Mouse (Mus musculus) lung, embryonic 14.5 days (tissue): ENCODE measurements around the gene Kansl3. TPM values are rescaled to one million over a fixed set of nuclear protein-coding genes. Genes with fewer than 3 reads are reported as not detected.

Experiments used
- ATAC-seq: fragments of 200-750 bp; cut with Nextera tagmentation; 2 replicates; pipeline ENCODE4 v1.8.0; 2017; ENCODE audit warnings: mild to moderate bottlenecking, moderate TSS enrichment, moderate library complexity; ENCODE audit not compliant: insufficient read depth
- DNase-seq: peaks from one replicate; pipeline ENCODE4 v3.0.0-alpha.2; 2015
- H3K27ac ChIP-seq: fragments of 300-500 bp; sonication (generic); 2 replicates; pipeline ENCODE4 v1.5.1; 2014; ENCODE audit warnings: low read depth, mild to moderate bottlenecking, moderate library complexity
- H3K27me3 ChIP-seq: fragments of 300-500 bp; sonication (generic); 2 replicates; pipeline ENCODE4 v1.6.1; 2014; ENCODE audit warnings: low read length, control low read depth; ENCODE audit not compliant: insufficient read depth
- H3K36me3 ChIP-seq: fragments of 300-500 bp; sonication (generic); 2 replicates; pipeline ENCODE4 v1.6.1; 2014; ENCODE audit warnings: control low read depth; ENCODE audit not compliant: insufficient read depth
- H3K4me1 ChIP-seq: fragments of 300-500 bp; sonication (generic); 2 replicates; pipeline ENCODE4 v1.6.1; 2014; ENCODE audit warnings: antibody characterized with exemption, control low read depth; ENCODE audit not compliant: insufficient read depth
- H3K4me2 ChIP-seq: fragments of 300-500 bp; sonication (generic); 2 replicates; pipeline ENCODE4 v1.6.1; 2014; ENCODE audit warnings: mild to moderate bottlenecking
- H3K4me3 ChIP-seq: fragments of 300-500 bp; sonication (generic); 2 replicates; pipeline ENCODE4 v1.5.1; 2014; ENCODE audit warnings: low read depth, low read length
- H3K9ac ChIP-seq: fragments of 300-500 bp; sonication (generic); 2 replicates; pipeline ENCODE4 v1.6.1; 2014
- H3K9me3 ChIP-seq: fragments of 300-500 bp; sonication (generic); 2 replicates; pipeline ENCODE4 v1.6.1; 2016; ENCODE audit warnings: low read depth, low read length, control low read depth
- CTCF ChIP-seq: IDR thresholded peaks from 2 replicates; pipeline ENCODE4 v1.5.1; 2016; ENCODE audit warnings: antibody characterized with exemption, low read depth
- WGBS: fragments of 180-500 bp; shearing (Covaris S2); extraction: QIAGEN DNeasy Blood & Tissue Kit; methylation state at CpG from one replicate; pipeline ENCODE4 v1.1.7; 2014; 5-methylcytosine and 5-hydroxymethylcytosine counted together
- polyA plus RNA-seq: library from polyadenylated mRNA; unstranded; fragments of >200 nt; fragmentation: Nextera tagmentation; extraction: Ambion mirVana; gene quantifications from 2 replicates; pipeline ENCODE4 v1.2.1, GENCODE M21; 2014

Gene Kansl3
- 41.4 and 46.3 TPM in 2 replicates for polyA plus RNA-seq

GRCm38 (mm10) chr1:36368969-36369645 lies at the start of gene Kansl3:
Kansl3 (minus strand) TSS chr1:36369181.
- no peaks in the 10 kb centered on the region for H3K9me3 ChIP-seq
- peak; percentile 86 for ATAC-seq
- WGBS: 4% methylated on average over 57 of the region's 61 CpGs
- peaks cover 25% of the 10 kb centered on the region for H3K36me3 ChIP-seq
- H3K9ac ChIP-seq: peak within 1 kb of the TSS; percentile 94
- H3K4me1 ChIP-seq: peaks cover 12% of the 10 kb centered on the region
- DNase-seq: peak; percentile 96
- H3K4me3 ChIP-seq: peak within 1 kb of the TSS; percentile 90
- TF ChIP-seq CTCF: no peak
- peak within 1 kb of the TSS; percentile 66 for H3K27ac ChIP-seq
- peak within 1 kb of the TSS; percentile 85 for H3K4me2 ChIP-seq
- no peaks in the 10 kb centered on the region for H3K27me3 ChIP-seq

GRCm38 (mm10) chr1:36404531-36404930 lies 35.5 kb upstream of the Kansl3 start:
- Histone ChIP-seq H3K9ac (no peak overlapping the region), H3K27me3 (no peaks in the 10 kb centered on the region), H3K4me3 (no peak overlapping the region), H3K4me2 (no peak overlapping the region), H3K9me3 (no peaks in the 10 kb centered on the region), H3K27ac (no peak overlapping the region), H3K36me3 (no peaks in the 10 kb centered on the region), H3K4me1 (no peaks in the 10 kb centered on the region)
- ATAC-seq (no peak), DNase-seq (no peak)
- TF ChIP-seq CTCF: no peak
- WGBS: 73% methylated on average over 6 of the region's 6 CpGs

- no peak overlapping the region for H3K4me2 ChIP-seq
- no peaks in the 10 kb centered on the region for H3K27me3 ChIP-seq
- no peaks in the 10 kb centered on the region for H3K4me1 ChIP-seq
- ATAC-seq (no peak), DNase-seq (no peak)
- H3K27ac ChIP-seq: no peak overlapping the region
- no peak overlapping the region for H3K9ac ChIP-seq
- WGBS: 54% methylated on average over 4 of the region's 4 CpGs
- no peaks in the 10 kb centered on the region for H3K36me3 ChIP-seq
- H3K4me3 ChIP-seq: no peak overlapping the region
- TF ChIP-seq CTCF: no peak
- H3K9me3 ChIP-seq: no peaks in the 10 kb centered on the region
Observed at GRCm38 (mm10) chr1:36401509-36401908, 32.5 kb upstream of the Kansl3 start.

GRCm38 (mm10) chr1:36397041-36397440 lies 28.1 kb upstream of the Kansl3 start:
- H3K9ac ChIP-seq: no peak overlapping the region
- no peaks in the 10 kb centered on the region for H3K4me1 ChIP-seq
- no peak overlapping the region for H3K27ac ChIP-seq
- H3K36me3 ChIP-seq: no peaks in the 10 kb centered on the region
- no peak for ATAC-seq
- H3K4me2 ChIP-seq: no peak overlapping the region
- H3K9me3 ChIP-seq: no peaks in the 10 kb centered on the region
- TF ChIP-seq CTCF: no peak
- H3K4me3 ChIP-seq: no peak overlapping the region
- DNase-seq: peak; percentile 2
- no peaks in the 10 kb centered on the region for H3K27me3 ChIP-seq
- 15% methylated on average over 6 of the region's 6 CpGs for WGBS

- no peak overlapping the region for H3K9ac ChIP-seq
- 61% methylated on average over 4 of the region's 4 CpGs for WGBS
Observed at GRCm38 (mm10) chr1:36379582-36379981, 10.6 kb upstream of the Kansl3 start.

GRCm38 (mm10) chr1:36378880-36379279 lies 9.9 kb upstream of the Kansl3 start:
- H3K4me1 ChIP-seq: no peaks in the 10 kb centered on the region
- H3K27ac ChIP-seq: no peak overlapping the region
- H3K4me2 ChIP-seq: no peak overlapping the region
- H3K27me3 ChIP-seq: no peaks in the 10 kb centered on the region
- H3K9me3 ChIP-seq: no peaks in the 10 kb centered on the region
- no peak for ATAC-seq
- TF ChIP-seq CTCF: no peak
- 68% methylated on average over 6 of the region's 6 CpGs for WGBS
- H3K9ac ChIP-seq: no peak overlapping the region
- no peak overlapping the region for H3K4me3 ChIP-seq
- no peak for DNase-seq
- no peaks in the 10 kb centered on the region for H3K36me3 ChIP-seq

More at GRCm38 (mm10) chr1:36379582-36379981, 10.6 kb upstream of the Kansl3 start:
- Histone ChIP-seq H3K4me2 (no peak overlapping the region), H3K36me3 (no peaks in the 10 kb centered on the region), H3K4me3 (no peak overlapping the region), H3K27me3 (no peaks in the 10 kb centered on the region), H3K9me3 (no peaks in the 10 kb centered on the region), H3K4me1 (no peaks in the 10 kb centered on the region), H3K27ac (no peak overlapping the region)
- DNase-seq (peak; percentile 3), ATAC-seq (no peak)
- no peak for TF ChIP-seq CTCF

GRCm38 (mm10) chr1:36371934-36372845 lies 3.2 kb upstream of the Kansl3 start, which contains the start of gene Fer1l5:
Fer1l5 (plus strand) TSS chr1:36372291.
- H3K4me2 ChIP-seq: no peak within 1 kb of the TSS
- H3K36me3 ChIP-seq: no peaks in the 10 kb centered on the region
- no peak for TF ChIP-seq CTCF
- H3K4me3 ChIP-seq: no peak within 1 kb of the TSS
- 62% methylated on average over 10 of the region's 10 CpGs for WGBS
- DNase-seq (no peak), ATAC-seq (no peak)
- no peak within 1 kb of the TSS for H3K27ac ChIP-seq
- no peaks in the 10 kb centered on the region for H3K27me3 ChIP-seq
- H3K4me1 ChIP-seq: peaks cover 9% of the 10 kb centered on the region; the same call in 1 of the 2 replicates
- H3K9ac ChIP-seq: no peak within 1 kb of the TSS
- H3K9me3 ChIP-seq: no peaks in the 10 kb centered on the region
